Mouse (Mus musculus) urinary bladder, adult 2 months (tissue): ENCODE measurements around the gene Arpc5l. TPM values are rescaled to one million over a fixed set of nuclear protein-coding genes. Genes with fewer than 3 reads are reported as not detected.

ENCODE experiments used
- polyA plus RNA-seq: library from polyadenylated mRNA; depleted of rRNA; stranded (reverse); fragments of >200 nt; gene quantifications from 2 replicates; pipeline ENCODE4 v1.2.3, GENCODE M21; 2012; rRNA removed

Arpc5l gene
- polyA plus RNA-seq, 1 experiment, result 79.9 TPM

Other genes with a start within 250 kb of the Arpc5l start
- 5.3 and 5.4 TPM in 2 replicates for gene Nr6a1, start 77.7 kb upstream of the Arpc5l start, polyA plus RNA-seq
- 7.7 and 12.3 TPM in 2 replicates for gene Olfml2a, start 73.4 kb upstream of the Arpc5l start, polyA plus RNA-seq
- 0.88 and 1.1 TPM in 2 replicates for gene Wdr38, start 7.9 kb upstream of the Arpc5l start, polyA plus RNA-seq
- 609 and 648 TPM in 2 replicates for gene Rpl35, start 276 bp downstream of the Arpc5l start, polyA plus RNA-seq
- gene Golga1, start 60.2 kb downstream of the Arpc5l start, polyA plus RNA-seq, result 27.6 and 33.4 TPM in 2 replicates
- 5.0 and 5.7 TPM in 2 replicates for gene Scai, start 185.4 kb downstream of the Arpc5l start, polyA plus RNA-seq
- gene Ppp6c, start 221.1 kb downstream of the Arpc5l start, polyA plus RNA-seq, result 48.7 and 51.5 TPM in 2 replicates